9 mouse cellular contexts compared by ENCODE assay signal in genomic region chr10:84411122-84412105, GRCm38 (mm10). TPM values are rescaled to one million over a fixed set of nuclear protein-coding genes. Genes with fewer than 3 reads are reported as not detected.
DNase-seq lines count a peak whose midpoint lies in the region; ATAC-seq and TF ChIP-seq lines count a peak whose summit lies in the region.
"Had no signal": no experiment of that assay in that cellular context is flagged by ENCODE, and none has a peak within 500 bp of the region (broad histone marks: within the 10 kb centered on the region; RNA-seq: fewer than 3 reads in every experiment).

No protein-coding gene starts in this region.

- H3K4me3 ChIP-seq in forebrain, embryonic 10.5 days: no peak overlapping the region
- no peak overlapping the region for H3K4me3 ChIP-seq in forebrain, embryonic 14.5 days (ENCODE audit: low read depth, low read length)
- H3K4me3 ChIP-seq in left cerebral cortex, adult 2 months: no peak overlapping the region
- no peak overlapping the region for H3K4me3 ChIP-seq in embryonic facial prominence, embryonic 13.5 days

- H3K4me1 ChIP-seq in forebrain, embryonic 10.5 days: peaks cover 39% of the 10 kb centered on the region
- H3K4me1 ChIP-seq in forebrain, embryonic 14.5 days (ENCODE audit: control insufficient read depth, insufficient read depth, low read length): peaks cover 27% of the 10 kb centered on the region
- peaks cover 39% of the 10 kb centered on the region for H3K4me1 ChIP-seq in embryonic facial prominence, embryonic 13.5 days

- ATAC-seq in forebrain, embryonic 14.5 days: no peak
- no peak for ATAC-seq in embryonic facial prominence, embryonic 13.5 days (ENCODE audit: insufficient number of reproducible peaks, insufficient read depth, low FRiP score, low TSS enrichment, low read depth)
- ATAC-seq: intestine, embryonic 16.5 days had no signal

- no peaks in the 10 kb centered on the region for H3K27me3 ChIP-seq in forebrain, embryonic 10.5 days (ENCODE audit: poor library complexity, severe bottlenecking)
- H3K27me3 ChIP-seq in forebrain, embryonic 14.5 days (replicated peaks; ENCODE audit: control insufficient read depth, insufficient read depth, low read length): no peaks in the 10 kb centered on the region
- H3K27me3 ChIP-seq in embryonic facial prominence, embryonic 13.5 days: no peaks in the 10 kb centered on the region

- intact Hi-C loops in left cerebral cortex, adult 2 months (cut with DNase I): no loop called here
- intact Hi-C loops in left cerebral cortex, postnatal 36 days (cut with DNase I): no loop called here

- no peak overlapping the region for H3K9ac ChIP-seq in forebrain, embryonic 14.5 days (ENCODE audit: low read length)
- 0 out of 2 replicates have a peak overlapping the region, but pooled peaks have one; percentile 27 for H3K9ac ChIP-seq in embryonic facial prominence, embryonic 13.5 days

- no peaks in the 10 kb centered on the region for H3K9me3 ChIP-seq in forebrain, embryonic 10.5 days
- H3K9me3 ChIP-seq in forebrain, embryonic 14.5 days (replicated peaks; ENCODE audit: control insufficient read depth, low read length): no peaks in the 10 kb centered on the region
- no peaks in the 10 kb centered on the region for H3K9me3 ChIP-seq in embryonic facial prominence, embryonic 13.5 days

- H3K36me3 ChIP-seq in forebrain, embryonic 10.5 days (replicated peaks): peaks cover 52% of the 10 kb centered on the region
- H3K36me3 ChIP-seq in forebrain, embryonic 14.5 days (ENCODE audit: control insufficient read depth, insufficient read depth, low read length): peaks cover 5% of the 10 kb centered on the region; the same call in 1 of the 2 replicates
- peaks cover 13% of the 10 kb centered on the region for H3K36me3 ChIP-seq in embryonic facial prominence, embryonic 13.5 days

- no peak for TF ChIP-seq CTCF in left cerebral cortex, adult 2 months (IDR thresholded peaks at IDR 0.05)

- H3K27ac ChIP-seq in forebrain, embryonic 10.5 days: 0 out of 2 replicates have a peak overlapping the region, but pooled peaks have one; percentile 21
- H3K27ac ChIP-seq in forebrain, embryonic 14.5 days (ENCODE audit: low read depth, low read length): no peak overlapping the region
- H3K27ac ChIP-seq in left cerebral cortex, adult 2 months: peak overlapping the region; percentile 89
- no peak overlapping the region for H3K27ac ChIP-seq in embryonic facial prominence, embryonic 13.5 days

- WGBS in forebrain, embryonic 10.5 days: 90% methylated on average over 16 of the region's 16 CpGs
- WGBS in forebrain, embryonic 14.5 days: 87% methylated on average over 16 of the region's 16 CpGs
- 77% methylated on average over 16 of the region's 16 CpGs for WGBS in embryonic facial prominence, embryonic 13.5 days

- no peak for DNase-seq in forebrain, embryonic 10.5 days (ENCODE audit: extremely low spot score, low spot score)
- DNase-seq in forebrain, embryonic 14.5 days (ENCODE audit: low spot score): no peak
- DNase-seq in left cerebral cortex, adult 2 months (ENCODE audit: extremely low spot score in 1 of 2, low spot score in 2 of 2): no peak
- DNase-seq in left cerebral cortex, postnatal 36 days (ENCODE audit: low spot score in 2 of 2): no peak
- DNase-seq in lung, postnatal 10 days: peak; percentile 38
- no peak for DNase-seq in spleen, postnatal 14 days (ENCODE audit: low spot score in 2 of 2)
- DNase-seq in layer of hippocampus, adult 9-11 months: no peak

- no peak overlapping the region for H3K4me2 ChIP-seq in forebrain, embryonic 14.5 days (ENCODE audit: low read length)
- no peak overlapping the region for H3K4me2 ChIP-seq in embryonic facial prominence, embryonic 13.5 days

RNA-seq across cellular contexts. Expression of gene Nuak1, which starts 29.0 kb away (rescaled TPM):
- 2.1 and 2.4 TPM in 2 replicates for polyA plus RNA-seq in forebrain, embryonic 10.5 days (2016; fragmentation: Nextera tagmentation; extraction: Ambion mirVana)
- polyA plus RNA-seq in forebrain, embryonic 14.5 days (2014; fragmentation: Nextera tagmentation; extraction: Ambion mirVana): 12.6 and 12.9 TPM in 2 replicates
- 10 to 100 TPM; 72.9 to 87.5 TPM for total RNA-seq in left cerebral cortex, adult 2 months (2021)
- total RNA-seq in left cerebral cortex, postnatal 36 days (2021): 10 to 100 TPM; 69.3 to 69.7 TPM
- 2.9 and 3.0 TPM in 2 replicates for polyA plus RNA-seq in embryonic facial prominence, embryonic 13.5 days (2015; fragmentation: Nextera tagmentation; extraction: Ambion mirVana)

Comparison
In these comparisons a context has a peak if more than half of its experiments do, and no peak if none do; other contexts are left out.
1. H3K27ac ChIP-seq: peak in forebrain, embryonic 10.5 days (single experiment) and left cerebral cortex, adult 2 months (single experiment); none in forebrain, embryonic 14.5 days (single experiment) and embryonic facial prominence, embryonic 13.5 days (single experiment).